Mouse (Mus musculus) forebrain, postnatal 0 days (tissue): ENCODE measurements around the gene Adnp. TPM values are rescaled to one million over a fixed set of nuclear protein-coding genes. Genes with fewer than 3 reads are reported as not detected.
A peak's percentile ranks its signal among the peaks of the same experiment; 100 is the strongest.

Source experiments
- ATAC-seq: fragments of 200-750 bp; cut with Nextera tagmentation; 2 replicates; pipeline ENCODE4 v1.8.0; 2017; ENCODE audit warnings: mild to moderate bottlenecking, moderate library complexity
- DNase-seq: peaks from one replicate; pipeline ENCODE4 v3.0.0-alpha.2; 2015
- H3K27ac ChIP-seq: fragments of 300-500 bp; sonication (generic); 2 replicates; pipeline ENCODE4 v1.5.1; 2014; ENCODE audit warnings: low read depth, mild to moderate bottlenecking, antibody characterized with exemption, low read length, moderate library complexity, mixed read lengths
- H3K27me3 ChIP-seq: fragments of 300-500 bp; sonication (generic); 2 replicates; pipeline ENCODE4 v1.6.1; 2014; ENCODE audit warnings: mild to moderate bottlenecking, low read length, mixed read lengths; ENCODE audit not compliant: insufficient read depth
- H3K36me3 ChIP-seq: fragments of 300-500 bp; sonication (generic); 2 replicates; pipeline ENCODE4 v1.6.1; 2014; ENCODE audit warnings: mild to moderate bottlenecking, moderate library complexity; ENCODE audit not compliant: insufficient read depth
- H3K4me1 ChIP-seq: fragments of 300-500 bp; sonication (generic); 2 replicates; pipeline ENCODE4 v1.6.1; 2014; ENCODE audit warnings: antibody characterized with exemption; ENCODE audit not compliant: insufficient read depth
- H3K4me2 ChIP-seq: fragments of 300-500 bp; sonication (generic); 2 replicates; pipeline ENCODE4 v1.6.1; 2014; ENCODE audit warnings: low read depth, mild to moderate bottlenecking, moderate library complexity
- H3K4me3 ChIP-seq: fragments of 300-500 bp; sonication (generic); 2 replicates; pipeline ENCODE4 v1.5.1; 2014; ENCODE audit warnings: low read depth, low read length, mixed read lengths
- H3K9ac ChIP-seq: fragments of 300-500 bp; sonication (generic); 2 replicates; pipeline ENCODE4 v1.6.1; 2014; ENCODE audit warnings: mild to moderate bottlenecking
- H3K9me3 ChIP-seq: fragments of 300-500 bp; sonication (generic); 2 replicates; pipeline ENCODE4 v1.6.1; 2016; ENCODE audit warnings: low read length
- CTCF ChIP-seq: sonication (generic); IDR thresholded peaks from 2 replicates; pipeline ENCODE4 v1.5.1; 2016; ENCODE audit warnings: antibody characterized with exemption, control low read depth, low read depth
- whole genome bisulfite sequencing: fragments of 180-500 bp; shearing (Covaris S2); extraction: QIAGEN DNeasy Blood & Tissue Kit; methylation state at CpG from one replicate; pipeline ENCODE4 v1.1.7; 2014; 5-methylcytosine and 5-hydroxymethylcytosine counted together
- polyA plus RNA-seq: library from polyadenylated mRNA; unstranded; fragments of >200 nt; fragmentation: Nextera tagmentation; extraction: Ambion mirVana; gene quantifications from 2 replicates; pipeline ENCODE4 v1.2.1, GENCODE M21; 2015
- total RNA-seq: library from RNA; depleted of rRNA; stranded (reverse); fragments of >200 nt; gene quantifications from 2 replicates; pipeline ENCODE4 v1.2.3, GENCODE M21; 2014

Gene Adnp
- total and polyA plus RNA-seq, 2 experiments from 2014 or later: 15.4 to 41.8 TPM

DNA sequence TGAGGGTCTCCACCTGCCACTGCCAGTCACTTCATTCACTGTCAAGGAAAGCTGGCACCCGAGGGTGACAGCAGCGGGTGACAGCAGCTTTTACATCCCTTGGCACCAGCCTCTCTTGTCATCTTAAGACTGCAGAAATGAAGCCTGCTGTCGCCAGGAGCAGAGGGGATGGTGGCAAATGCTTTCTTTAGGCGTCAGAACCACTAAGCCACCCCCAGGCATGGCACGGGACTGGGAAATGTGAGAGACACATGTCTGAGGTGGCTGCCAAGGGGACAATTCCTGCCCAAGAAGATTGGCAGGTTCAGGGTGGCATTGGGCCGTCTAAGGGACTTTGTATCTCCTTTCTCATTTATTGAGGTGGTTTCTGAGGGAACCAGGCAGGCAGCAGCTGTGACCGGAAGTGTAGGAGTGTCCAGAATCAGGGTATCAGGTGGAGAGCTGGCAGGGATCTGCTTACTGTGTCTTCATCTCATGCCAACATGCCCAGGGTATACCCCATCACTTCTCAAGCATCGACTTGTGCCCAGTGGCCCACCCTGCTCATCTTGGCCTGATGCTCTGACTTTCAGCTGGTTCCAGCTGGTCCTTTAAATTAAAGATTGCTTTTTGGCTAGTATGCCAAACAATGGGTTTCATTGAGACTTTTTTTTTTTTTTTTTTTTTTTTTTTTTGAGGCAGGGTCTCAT is 41.4 kb upstream of the Adnp start:
- peak; percentile 80 for ATAC-seq
- Histone ChIP-seq H3K36me3 (no peaks in the 10 kb centered on the region), H3K9ac (no peak overlapping the region), H3K4me1 (0 out of 2 replicates have a peak, but pooled peaks cover 4% of the 10 kb centered on the region), H3K27me3 (no peaks in the 10 kb centered on the region), H3K27ac (peak overlapping the region; percentile 79), H3K4me2 (no peak overlapping the region), H3K9me3 (no peaks in the 10 kb centered on the region), H3K4me3 (no peak overlapping the region)
- no peak for TF ChIP-seq CTCF
- WGBS: 33% methylated on average over 8 of the region's 8 CpGs
- peak; percentile 79 for DNase-seq

DNA sequence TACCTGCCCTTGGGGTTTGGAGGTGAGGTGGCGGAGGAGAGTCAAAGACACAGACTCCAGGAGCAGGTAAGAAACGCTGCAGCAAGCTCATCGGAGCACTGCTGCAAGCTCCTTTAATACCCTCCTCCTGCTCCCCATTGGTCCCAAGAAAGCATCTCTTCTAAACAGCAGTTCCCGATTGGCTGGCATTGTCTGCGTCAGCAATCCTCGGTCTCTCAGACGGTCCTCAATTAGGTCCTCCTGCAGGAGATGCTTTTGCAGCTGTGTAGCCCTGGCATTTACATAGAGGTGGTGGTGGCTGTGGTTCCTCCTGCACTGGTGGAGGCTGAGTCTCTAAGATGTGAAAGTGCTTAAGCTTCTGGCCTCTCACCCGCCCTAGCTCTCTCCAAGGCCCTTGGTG is 38.7 kb upstream of the Adnp start:
- 33% methylated on average over 8 of the region's 8 CpGs for WGBS
- no peak overlapping the region for H3K9ac ChIP-seq
- no peaks in the 10 kb centered on the region for H3K9me3 ChIP-seq
- H3K36me3 ChIP-seq: no peaks in the 10 kb centered on the region
- no peak for DNase-seq
- no peak overlapping the region for H3K4me3 ChIP-seq
- no peak overlapping the region for H3K4me2 ChIP-seq
- no peak for ATAC-seq
- H3K27me3 ChIP-seq: no peaks in the 10 kb centered on the region
- 0 out of 2 replicates have a peak, but pooled peaks cover 4% of the 10 kb centered on the region for H3K4me1 ChIP-seq
- no peak overlapping the region for H3K27ac ChIP-seq
- no peak for TF ChIP-seq CTCF

DNA sequence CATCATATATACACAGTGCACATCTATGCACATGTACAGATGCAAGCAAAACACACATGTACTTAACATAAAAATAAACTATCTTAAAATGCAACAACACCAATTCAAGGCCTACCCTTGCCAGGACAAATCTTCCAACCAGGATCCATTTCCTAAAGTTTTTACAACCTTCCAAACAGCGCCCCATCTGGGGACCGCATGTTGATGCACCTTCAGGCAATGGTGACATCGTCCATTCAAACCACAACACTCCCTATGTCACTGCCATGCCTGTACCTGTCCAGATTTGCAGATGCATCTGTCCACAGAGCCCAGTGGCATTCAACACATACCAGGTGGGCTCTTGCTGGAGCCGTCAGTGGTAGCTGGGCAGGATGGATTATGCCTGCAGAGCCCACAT is 36.4 kb upstream of the Adnp start:
- 81% methylated on average over 4 of the region's 4 CpGs for WGBS

DNA sequence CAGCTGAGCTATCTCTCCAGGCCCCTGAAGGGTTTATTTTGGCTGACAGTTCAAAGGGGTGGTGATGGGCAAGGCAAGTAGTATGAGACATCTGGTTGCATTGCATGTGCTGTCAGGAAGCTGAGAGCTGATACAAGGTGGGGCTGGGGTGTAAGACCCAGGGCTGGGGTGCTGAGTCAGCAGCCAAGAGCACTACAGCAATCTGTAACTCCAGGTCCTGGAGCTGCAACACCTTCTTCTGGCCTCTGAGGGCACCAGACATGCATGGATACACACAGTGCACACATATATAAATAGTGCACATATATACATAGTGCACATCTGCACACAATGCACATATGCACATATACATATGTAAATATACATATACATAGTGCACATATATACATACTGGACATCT is 35.9 kb upstream of the Adnp start:
- H3K27me3 ChIP-seq: no peaks in the 10 kb centered on the region
- H3K9ac ChIP-seq: no peak overlapping the region
- no peak for TF ChIP-seq CTCF
- H3K4me2 ChIP-seq: no peak overlapping the region
- H3K36me3 ChIP-seq: no peaks in the 10 kb centered on the region
- DNase-seq (no peak), ATAC-seq (no peak)
- H3K27ac ChIP-seq: no peak overlapping the region
- H3K4me1 ChIP-seq: no peaks in the 10 kb centered on the region
- H3K4me3 ChIP-seq: no peak overlapping the region
- H3K9me3 ChIP-seq: no peaks in the 10 kb centered on the region

More for the DNA sequence above, 36.4 kb upstream of the Adnp start:
- no peak overlapping the region for H3K4me2 ChIP-seq
- no peak for TF ChIP-seq CTCF
- DNase-seq (no peak), ATAC-seq (no peak)
- no peak overlapping the region for H3K27ac ChIP-seq
- no peaks in the 10 kb centered on the region for H3K9me3 ChIP-seq
- H3K27me3 ChIP-seq: no peaks in the 10 kb centered on the region
- H3K4me3 ChIP-seq: no peak overlapping the region
- H3K36me3 ChIP-seq: no peaks in the 10 kb centered on the region
- H3K9ac ChIP-seq: no peak overlapping the region
- H3K4me1 ChIP-seq: 0 out of 2 replicates have a peak, but pooled peaks cover under 1% of the 10 kb centered on the region

DNA sequence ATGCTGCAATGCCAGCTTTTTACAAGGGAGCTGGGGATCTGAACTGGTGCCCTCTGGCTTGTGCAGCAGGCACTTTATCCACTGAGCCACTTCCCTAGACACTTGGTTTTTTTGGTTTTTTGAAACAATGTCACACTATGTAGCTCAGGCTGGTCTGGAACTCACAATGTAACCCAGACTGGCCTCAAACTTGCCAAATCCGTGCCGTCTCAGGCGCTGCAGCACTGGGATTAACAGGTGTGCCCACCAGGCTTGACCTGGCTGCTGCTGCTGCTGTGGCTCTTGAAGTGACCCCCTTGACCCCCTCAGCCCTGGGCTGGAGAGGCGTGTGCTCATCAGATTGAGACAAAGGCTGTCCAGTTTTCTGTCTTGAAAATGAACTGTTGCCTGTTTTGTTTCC is 31.4 kb upstream of the Adnp start:
- Histone ChIP-seq H3K4me2 (no peak overlapping the region), H3K4me1 (no peaks in the 10 kb centered on the region), H3K4me3 (no peak overlapping the region), H3K9me3 (no peaks in the 10 kb centered on the region), H3K27me3 (no peaks in the 10 kb centered on the region), H3K36me3 (no peaks in the 10 kb centered on the region; the same call in 1 of the 2 replicates), H3K27ac (no peak overlapping the region), H3K9ac (no peak overlapping the region)
- 84% methylated on average over 4 of the region's 4 CpGs for WGBS
- no peak for DNase-seq
- no peak for TF ChIP-seq CTCF
- no peak for ATAC-seq

DNA sequence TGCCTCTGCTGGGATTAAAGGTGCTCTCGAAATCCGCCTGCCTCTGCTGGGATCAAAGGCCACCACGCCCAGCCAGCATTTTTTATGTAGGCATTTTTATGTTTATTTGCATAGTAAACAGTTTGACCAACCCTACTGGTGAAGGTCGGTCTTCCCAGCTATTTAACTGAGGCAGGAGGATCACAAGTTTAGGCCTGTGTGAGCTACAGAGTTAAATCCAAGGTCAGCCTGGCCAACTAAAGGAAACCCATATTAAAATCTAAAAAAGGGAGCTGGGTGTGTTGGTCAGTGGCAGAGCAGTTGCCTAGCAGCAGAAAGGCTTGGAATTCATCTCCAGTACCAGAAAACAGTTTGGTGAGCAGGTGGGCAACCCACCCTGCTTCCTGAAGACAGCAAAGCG is 26.4 kb upstream of the Adnp start:
- H3K27me3 ChIP-seq: no peaks in the 10 kb centered on the region
- H3K9ac ChIP-seq: no peak overlapping the region
- TF ChIP-seq CTCF: no peak
- H3K27ac ChIP-seq: no peak overlapping the region
- DNase-seq (no peak), ATAC-seq (no peak)
- H3K4me3 ChIP-seq: no peak overlapping the region
- 94% methylated on average over 5 of the region's 5 CpGs for WGBS
- H3K4me1 ChIP-seq: peaks cover 12% of the 10 kb centered on the region
- H3K9me3 ChIP-seq: no peaks in the 10 kb centered on the region
- no peak overlapping the region for H3K4me2 ChIP-seq
- no peaks in the 10 kb centered on the region; the same call in 1 of the 2 replicates for H3K36me3 ChIP-seq

DNA sequence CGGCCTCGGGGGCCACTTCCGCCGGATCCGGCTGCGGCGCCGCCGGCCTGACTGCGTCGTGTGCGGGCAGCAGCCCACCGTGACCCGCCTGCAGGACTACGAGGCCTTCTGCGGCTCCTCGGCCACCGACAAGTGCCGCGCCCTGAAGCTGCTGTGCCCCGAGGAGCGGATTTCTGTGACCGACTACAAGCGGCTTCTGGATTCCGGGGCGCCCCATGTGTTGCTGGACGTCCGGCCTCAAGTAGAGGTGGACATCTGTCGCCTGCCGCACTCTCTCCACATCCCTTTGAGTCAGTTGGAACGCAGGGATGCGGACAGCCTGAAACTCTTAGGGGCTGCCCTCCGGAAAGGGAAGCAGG is 24.5 kb upstream of the Adnp start:
- no peak for ATAC-seq
- WGBS: 65% methylated on average over 33 of the region's 33 CpGs

More for the DNA sequence above, 24.5 kb upstream of the Adnp start:
- Histone ChIP-seq H3K27ac (0 out of 2 replicates have a peak overlapping the region, but pooled peaks have one; percentile 96), H3K4me3 (peak overlapping the region; percentile 72), H3K9ac (peak overlapping the region; percentile 85), H3K4me1 (peaks cover 12% of the 10 kb centered on the region), H3K36me3 (no peaks in the 10 kb centered on the region; the same call in 1 of the 2 replicates), H3K4me2 (peak overlapping the region; percentile 96), H3K9me3 (no peaks in the 10 kb centered on the region), H3K27me3 (no peaks in the 10 kb centered on the region)
- DNase-seq: no peak
- TF ChIP-seq CTCF: no peak
